Mouse (Mus musculus) embryonic facial prominence, embryonic 11.5 days (tissue): ENCODE results near the gene Bicral. TPM values are rescaled to one million over a fixed set of nuclear protein-coding genes. Genes with fewer than 3 reads are reported as not detected.

ENCODE experiments used
- ATAC-seq: fragments of 200-750 bp; cut with Nextera tagmentation; replicated peaks from 2 replicates; pipeline ENCODE4 v1.8.0; 2017; ENCODE audit warnings: low read depth; ENCODE audit not compliant: insufficient number of reproducible peaks, low FRiP score, low TSS enrichment
- DNase-seq: peaks from one replicate; pipeline ENCODE4 v3.0.0-alpha.2; 2015; ENCODE audit warnings: low spot score
- H3K27ac ChIP-seq: fragments of 300-500 bp; sonication (generic); replicated peaks from 2 replicates; pipeline ENCODE4 v1.5.1; 2014; ENCODE audit warnings: mild to moderate bottlenecking, low read depth, low read length, control low read depth
- H3K27me3 ChIP-seq: fragments of 300-500 bp; sonication (generic); 2 replicates; pipeline ENCODE4 v1.6.1; 2014; ENCODE audit warnings: mild to moderate bottlenecking, low read length, moderate library complexity, mixed read lengths; ENCODE audit not compliant: control insufficient read depth, insufficient read depth
- H3K36me3 ChIP-seq: fragments of 300-500 bp; sonication (generic); replicated peaks from 2 replicates; pipeline ENCODE4 v1.6.1; 2014; ENCODE audit warnings: low read depth, mild to moderate bottlenecking, low read length, moderate library complexity, mixed read lengths; ENCODE audit not compliant: control insufficient read depth, insufficient read depth
- H3K4me1 ChIP-seq: fragments of 300-500 bp; sonication (generic); 2 replicates; pipeline ENCODE4 v1.6.1; 2014; ENCODE audit warnings: low read length, mixed read lengths; ENCODE audit not compliant: control insufficient read depth, insufficient read depth
- H3K4me2 ChIP-seq: fragments of 300-500 bp; sonication (generic); 2 replicates; pipeline ENCODE4 v1.6.1; 2014; ENCODE audit warnings: low read depth, mild to moderate bottlenecking, control low read depth, low read length, moderate library complexity
- H3K4me3 ChIP-seq: fragments of 300-500 bp; sonication (generic); 2 replicates; pipeline ENCODE4 v1.5.1; 2014; ENCODE audit warnings: low read depth, low read length, control low read depth
- H3K9ac ChIP-seq: fragments of 300-500 bp; sonication (generic); replicated peaks from 2 replicates; pipeline ENCODE4 v1.6.1; 2014; ENCODE audit warnings: mild to moderate bottlenecking, control low read depth, low read length
- H3K9me3 ChIP-seq: fragments of 300-500 bp; sonication (generic); replicated peaks from 2 replicates; pipeline ENCODE4 v1.6.1; 2016; ENCODE audit warnings: mild to moderate bottlenecking, low read length, inconsistent platforms, mixed read lengths; ENCODE audit not compliant: control insufficient read depth
- WGBS: fragments of 180-500 bp; shearing (Covaris S2); extraction: QIAGEN DNeasy Blood & Tissue Kit; methylation state at CpG from one replicate; pipeline ENCODE4 v1.1.7; 2014; 5-methylcytosine and 5-hydroxymethylcytosine counted together
- polyA plus RNA-seq: library from polyadenylated mRNA; unstranded; fragments of >200 nt; fragmentation: Nextera tagmentation; extraction: Ambion mirVana; gene quantifications from 2 replicates; pipeline ENCODE4 v1.2.1, GENCODE M21; 2014

Gene Bicral
- polyA plus RNA-seq: 4.7 TPM in 2 replicates

GRCm38 (mm10) chr17:46857903-46858748, at the start of gene Bicral:
TSS of gene Bicral (minus strand) at chr17:46858482.
- DNase-seq (peak; percentile 86), ATAC-seq (peak; percentile 73)
- peak within 1 kb of the TSS; percentile 84 for H3K4me3 ChIP-seq
- peak within 1 kb of the TSS; percentile 98 for H3K9ac ChIP-seq
- peak within 1 kb of the TSS; percentile 67 for H3K4me2 ChIP-seq
- no peaks in the 10 kb centered on the region for H3K9me3 ChIP-seq
- no peaks in the 10 kb centered on the region for H3K36me3 ChIP-seq
- H3K27ac ChIP-seq: peak within 1 kb of the TSS; percentile 100
- no peaks in the 10 kb centered on the region for H3K27me3 ChIP-seq
- peaks cover 2% of the 10 kb centered on the region; the same call in 1 of the 2 replicates for H3K4me1 ChIP-seq
- 0% methylated on average over 60 of the region's 65 CpGs for WGBS

GRCm38 (mm10) chr17:46903876-46904490, 45.7 kb upstream of the Bicral start:
- H3K36me3 ChIP-seq: no peaks in the 10 kb centered on the region
- no peaks in the 10 kb centered on the region for H3K27me3 ChIP-seq
- no peaks in the 10 kb centered on the region for H3K9me3 ChIP-seq
- no peak overlapping the region for H3K4me2 ChIP-seq
- no peaks in the 10 kb centered on the region for H3K4me1 ChIP-seq
- no peak overlapping the region; the same call in 1 of the 2 replicates for H3K9ac ChIP-seq
- DNase-seq (peak; percentile 88), ATAC-seq (peak; percentile 65; the same call in 1 of the 2 replicates)
- H3K4me3 ChIP-seq: no peak overlapping the region
- no peak overlapping the region for H3K27ac ChIP-seq
- 21% methylated on average over 19 of the region's 19 CpGs for WGBS

GRCm38 (mm10) chr17:46900941-46901340, 42.7 kb upstream of the Bicral start:
- WGBS: 59% methylated on average over 2 of the region's 2 CpGs
- no peak for DNase-seq
- Histone ChIP-seq H3K9me3 (no peaks in the 10 kb centered on the region), H3K9ac (no peak overlapping the region), H3K36me3 (no peaks in the 10 kb centered on the region), H3K27me3 (no peaks in the 10 kb centered on the region), H3K4me3 (no peak overlapping the region), H3K4me1 (no peaks in the 10 kb centered on the region), H3K4me2 (no peak overlapping the region), H3K27ac (no peak overlapping the region)
- ATAC-seq: no peak

GRCm38 (mm10) chr17:46897221-46897950, 39.1 kb upstream of the Bicral start:
- Histone ChIP-seq H3K4me2 (no peak overlapping the region), H3K27ac (no peak overlapping the region), H3K4me1 (peaks cover 3% of the 10 kb centered on the region), H3K9ac (no peak overlapping the region), H3K27me3 (no peaks in the 10 kb centered on the region), H3K9me3 (no peaks in the 10 kb centered on the region), H3K4me3 (no peak overlapping the region), H3K36me3 (no peaks in the 10 kb centered on the region)
- WGBS: 54% methylated on average over 13 of the region's 13 CpGs
- DNase-seq (no peak), ATAC-seq (no peak)

DNA sequence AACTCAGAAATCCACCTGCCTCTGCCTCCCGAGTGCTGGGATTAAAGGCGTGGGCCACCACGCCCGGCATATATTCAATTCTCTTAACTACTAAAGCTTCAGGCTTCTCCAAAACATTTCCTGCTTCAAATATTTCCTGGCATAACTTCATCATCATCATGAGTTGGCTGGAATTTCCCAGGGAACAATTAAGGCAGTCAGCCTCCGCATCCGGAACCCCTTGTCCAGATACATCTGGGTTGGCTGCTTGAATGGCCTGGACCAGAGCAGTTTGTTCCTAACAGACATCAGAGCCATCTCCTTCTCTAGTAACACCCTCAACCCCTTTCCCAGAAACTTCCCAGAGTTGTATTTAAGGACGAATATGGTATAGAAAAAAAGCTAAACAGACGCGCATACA, 37.1 kb upstream of the Bicral start:
- H3K36me3 ChIP-seq: no peaks in the 10 kb centered on the region
- H3K9ac ChIP-seq: no peak overlapping the region
- ATAC-seq: no peak
- H3K4me2 ChIP-seq: no peak overlapping the region
- H3K4me3 ChIP-seq: no peak overlapping the region
- no peaks in the 10 kb centered on the region for H3K27me3 ChIP-seq
- no peak overlapping the region for H3K27ac ChIP-seq
- H3K4me1 ChIP-seq: peaks cover 4% of the 10 kb centered on the region
- H3K9me3 ChIP-seq: no peaks in the 10 kb centered on the region
- no peak for DNase-seq
- 95% methylated on average over 9 of the region's 9 CpGs for WGBS

- DNase-seq (no peak), ATAC-seq (peak; percentile 20; the same call in 1 of the 2 replicates)
- Histone ChIP-seq H3K36me3 (no peaks in the 10 kb centered on the region), H3K27me3 (no peaks in the 10 kb centered on the region), H3K4me2 (peak overlapping the region; percentile 97), H3K4me1 (peaks cover 4% of the 10 kb centered on the region), H3K27ac (peak overlapping the region; percentile 78), H3K9me3 (no peaks in the 10 kb centered on the region), H3K9ac (peak overlapping the region; percentile 93), H3K4me3 (peak overlapping the region; percentile 93)
- WGBS: 3% methylated on average over 52 of the region's 64 CpGs
Measured at GRCm38 (mm10) chr17:46890843-46891594, 32.7 kb upstream of the Bicral start.

- 0% methylated on average over 38 of the region's 40 CpGs for WGBS
- ATAC-seq: peak; percentile 84
- Histone ChIP-seq H3K9ac (peak within 1 kb of the TSS; percentile 93), H3K27me3 (no peaks in the 10 kb centered on the region), H3K27ac (peak within 1 kb of the TSS; percentile 95), H3K9me3 (no peaks in the 10 kb centered on the region), H3K4me1 (peaks cover 4% of the 10 kb centered on the region), H3K4me3 (peak within 1 kb of the TSS; percentile 93), H3K36me3 (no peaks in the 10 kb centered on the region), H3K4me2 (peak within 1 kb of the TSS; percentile 97)
- peak; percentile 98 for DNase-seq
Measured at GRCm38 (mm10) chr17:46890116-46890815, 32.0 kb upstream of the Bicral start, which contains the start of gene Tbcc. TSS of gene Tbcc (plus strand) at chr17:46890684.
